Mouse (Mus musculus): ENCODE data around the gene Majin. TPM values are rescaled to one million over a fixed set of nuclear protein-coding genes. Genes with fewer than 3 reads are reported as not detected.

Gene Majin
- not detected in 2 replicates for total RNA-seq (2017)

- ATAC-seq (ENCODE audit: extremely low read depth, insufficient number of reproducible peaks, low FRiP score, poor library complexity, severe bottlenecking), result no peak
These were observed at the start of gene Majin for GRCm38 (mm10) chr19:6184131-6184530. Majin (plus strand) TSS chr19:6184388.

DNA sequence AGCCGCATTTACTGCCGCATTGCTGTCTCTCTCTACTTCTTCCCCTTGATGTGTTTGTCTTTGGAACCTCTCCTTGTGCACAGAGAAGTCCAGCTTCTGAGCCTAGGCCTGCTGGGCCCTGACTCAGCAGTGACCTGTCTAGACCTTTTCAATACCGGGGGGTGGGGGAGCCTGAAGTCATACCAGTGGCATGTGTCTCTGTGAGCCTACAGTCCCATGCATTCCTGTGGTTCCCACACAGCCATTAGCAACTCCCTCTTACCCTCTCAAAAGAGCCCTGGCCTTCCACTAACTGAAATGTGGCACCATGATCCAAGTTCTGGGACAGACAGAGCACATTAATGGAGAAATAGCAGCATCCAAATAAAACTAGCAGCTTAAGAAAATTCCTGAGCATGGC is 47.8 kb upstream of the Majin start:
- no peak for ATAC-seq (ENCODE audit: extremely low read depth, insufficient number of reproducible peaks, low FRiP score, poor library complexity, severe bottlenecking)

GRCm38 (mm10) chr19:6139701-6140100 is 44.5 kb upstream of the Majin start:
- ATAC-seq (ENCODE audit: extremely low read depth, insufficient number of reproducible peaks, low FRiP score, poor library complexity, severe bottlenecking), result no peak

DNA sequence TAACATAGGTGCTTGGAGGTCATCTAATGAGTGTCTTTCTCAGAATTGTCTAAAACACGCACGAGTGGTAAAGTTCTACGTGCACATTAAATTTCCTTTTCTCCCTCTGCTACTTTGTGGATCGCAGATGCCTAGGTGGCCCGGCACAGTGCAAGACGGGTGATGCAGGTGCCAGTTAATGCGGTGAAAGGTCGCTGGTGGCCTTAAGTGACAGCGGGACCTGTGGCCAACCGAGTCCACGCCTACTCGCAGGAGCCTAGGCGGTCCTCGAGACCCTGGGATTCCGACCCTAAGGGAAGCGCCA is 43.9 kb upstream of the Majin start:
- ATAC-seq (ENCODE audit: extremely low read depth, insufficient number of reproducible peaks, low FRiP score, poor library complexity, severe bottlenecking), result no peak

DNA sequence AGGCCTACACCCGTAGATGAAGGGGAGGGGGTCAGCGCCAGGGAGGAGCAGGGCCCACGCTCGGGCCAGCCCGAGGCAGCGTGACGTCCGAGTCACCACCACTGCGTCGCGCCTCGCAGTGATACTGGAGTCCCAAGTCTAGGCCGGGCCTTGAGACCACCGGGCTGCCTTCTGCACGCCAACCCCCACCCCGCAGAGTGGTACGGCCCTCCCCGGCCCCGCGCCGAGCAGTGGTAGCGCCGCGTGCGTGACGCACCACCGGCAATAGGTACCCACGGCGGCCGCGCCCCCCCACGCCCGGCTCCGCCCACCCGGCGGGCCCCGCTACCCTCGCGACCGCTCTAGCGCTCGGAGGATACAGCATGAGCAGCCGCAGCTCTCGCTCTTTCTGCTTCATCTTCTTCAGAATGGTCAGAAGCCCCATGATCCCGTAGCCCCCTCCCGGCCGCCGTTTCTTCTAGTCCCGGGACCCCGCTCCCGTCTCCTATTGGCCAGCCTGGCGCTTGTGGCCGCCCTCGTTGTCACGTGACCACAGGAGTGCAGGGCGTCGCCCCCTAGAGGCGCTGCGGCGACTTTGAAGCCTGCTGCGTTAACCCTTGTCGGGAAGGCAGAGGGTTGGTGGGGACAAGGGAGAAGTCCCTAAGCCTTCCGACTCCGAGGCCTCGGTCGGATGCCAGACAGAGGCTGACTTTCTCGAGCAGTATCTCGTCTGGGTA is 43.4 kb upstream of the Majin start, which contains the start of gene Batf2:
Batf2 (plus strand) TSS at position 306 of the 716 bp plus-strand sequence.
- ATAC-seq (ENCODE audit: extremely low read depth, insufficient number of reproducible peaks, low FRiP score, poor library complexity, severe bottlenecking), result peak; percentile 80

- ATAC-seq (ENCODE audit: extremely low read depth, insufficient number of reproducible peaks, low FRiP score, poor library complexity, severe bottlenecking), result peak; percentile 58
These were observed 42.8 kb upstream of the Majin start, which contains the start of gene Arl2 for GRCm38 (mm10) chr19:6141394-6141749. Arl2 (minus strand) TSS chr19:6141548.

- ATAC-seq (ENCODE audit: extremely low read depth, insufficient number of reproducible peaks, low FRiP score, poor library complexity, severe bottlenecking), result no peak
These were observed 39.3 kb upstream of the Majin start for GRCm38 (mm10) chr19:6144842-6145241.

GRCm38 (mm10) chr19:6155174-6155573 is 29.0 kb upstream of the Majin start:
- no peak for ATAC-seq (ENCODE audit: extremely low read depth, insufficient number of reproducible peaks, low FRiP score, poor library complexity, severe bottlenecking)

- no peak for ATAC-seq (ENCODE audit: extremely low read depth, insufficient number of reproducible peaks, low FRiP score, poor library complexity, severe bottlenecking)
These were observed 27.8 kb upstream of the Majin start for GRCm38 (mm10) chr19:6156372-6156771.

GRCm38 (mm10) chr19:6157220-6157619 is 27.0 kb upstream of the Majin start:
- ATAC-seq (ENCODE audit: extremely low read depth, insufficient number of reproducible peaks, low FRiP score, poor library complexity, severe bottlenecking), result peak; percentile 20; the same call in 1 of the 2 replicates

DNA sequence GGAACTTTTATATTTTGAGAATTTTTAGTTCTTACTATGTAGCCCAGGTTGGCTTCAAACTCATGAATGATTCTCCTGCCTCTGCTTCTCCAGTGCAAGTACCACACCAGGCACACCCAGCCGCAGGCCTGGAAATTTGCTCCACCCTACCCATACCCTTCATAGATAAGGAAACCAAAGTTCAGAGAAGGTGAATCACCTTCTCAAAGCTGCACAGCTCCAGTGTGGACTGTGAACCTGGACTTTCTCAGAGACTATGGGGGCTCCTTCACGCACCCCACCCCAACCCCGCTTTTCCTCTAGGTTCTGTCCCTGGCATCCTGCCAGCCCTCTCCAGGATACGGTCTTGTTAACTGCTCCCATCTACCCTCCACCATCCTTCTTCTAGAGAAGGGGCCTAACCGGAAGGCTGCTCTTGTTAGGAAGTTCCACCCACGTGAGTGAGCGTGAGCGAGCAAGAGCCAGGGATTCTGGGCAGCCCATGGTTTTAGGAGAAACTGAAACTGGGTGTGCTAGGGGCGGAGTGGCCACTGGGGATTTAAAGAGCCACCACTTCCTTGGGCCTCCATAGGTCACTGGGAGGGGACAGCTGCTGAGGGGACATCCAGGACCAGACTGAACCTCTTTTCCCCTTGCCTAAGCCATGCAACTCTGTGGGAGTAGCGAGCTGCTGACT is 20.2 kb upstream of the Majin start:
- ATAC-seq (ENCODE audit: extremely low read depth, insufficient number of reproducible peaks, low FRiP score, poor library complexity, severe bottlenecking), result no peak

- no peak for ATAC-seq (ENCODE audit: extremely low read depth, insufficient number of reproducible peaks, low FRiP score, poor library complexity, severe bottlenecking)
These were observed 17.4 kb upstream of the Majin start for GRCm38 (mm10) chr19:6166750-6167149.

DNA sequence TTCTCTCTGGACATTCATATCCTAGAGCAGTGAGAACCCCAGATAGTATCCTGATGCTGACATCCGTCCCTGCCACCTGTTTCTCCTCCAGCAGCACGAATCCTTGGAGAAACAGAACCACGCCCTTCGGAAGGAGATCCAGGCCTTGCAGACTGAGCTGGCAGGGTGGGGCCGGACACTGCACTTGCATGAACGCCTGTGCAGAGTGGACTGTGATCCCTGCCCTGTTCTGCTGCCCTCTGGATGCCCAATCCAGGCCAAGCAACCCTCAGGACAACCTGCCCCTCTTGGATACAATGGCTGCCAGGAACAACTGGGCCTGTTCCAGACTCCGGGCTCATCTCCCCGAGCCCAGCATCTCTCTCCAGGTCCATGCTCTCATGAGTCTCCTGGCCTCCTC is 13.0 kb upstream of the Majin start:
- no peak for ATAC-seq (ENCODE audit: extremely low read depth, insufficient number of reproducible peaks, low FRiP score, poor library complexity, severe bottlenecking)

DNA sequence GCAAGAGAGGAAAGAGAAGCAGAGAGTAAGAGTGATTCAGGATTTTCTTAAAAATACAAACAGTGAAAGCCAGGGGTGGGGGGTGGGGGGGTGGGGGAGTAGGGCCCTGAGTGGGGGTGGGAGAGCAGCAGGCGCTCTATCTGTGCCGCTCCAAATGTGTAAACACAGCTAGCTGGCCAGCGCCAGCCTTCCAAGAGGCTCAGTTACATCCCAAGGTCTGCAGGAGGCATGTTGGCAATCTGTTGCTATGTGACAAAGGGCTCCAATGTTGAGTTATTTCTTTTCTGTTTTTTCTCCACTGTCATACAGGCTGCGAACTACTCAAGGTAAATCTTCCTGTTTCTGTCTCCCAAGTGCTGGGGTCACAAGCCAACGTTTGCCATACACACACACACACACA is 9.4 kb upstream of the Majin start:
- no peak for ATAC-seq (ENCODE audit: extremely low read depth, insufficient number of reproducible peaks, low FRiP score, poor library complexity, severe bottlenecking)

- ATAC-seq (ENCODE audit: extremely low read depth, insufficient number of reproducible peaks, low FRiP score, poor library complexity, severe bottlenecking), result no peak
These were observed 5.4 kb upstream of the Majin start for GRCm38 (mm10) chr19:6178775-6179174.

- ATAC-seq (ENCODE audit: extremely low read depth, insufficient number of reproducible peaks, low FRiP score, poor library complexity, severe bottlenecking), result no peak
These were observed 2.6 kb upstream of the Majin start for GRCm38 (mm10) chr19:6181629-6182028.

DNA sequence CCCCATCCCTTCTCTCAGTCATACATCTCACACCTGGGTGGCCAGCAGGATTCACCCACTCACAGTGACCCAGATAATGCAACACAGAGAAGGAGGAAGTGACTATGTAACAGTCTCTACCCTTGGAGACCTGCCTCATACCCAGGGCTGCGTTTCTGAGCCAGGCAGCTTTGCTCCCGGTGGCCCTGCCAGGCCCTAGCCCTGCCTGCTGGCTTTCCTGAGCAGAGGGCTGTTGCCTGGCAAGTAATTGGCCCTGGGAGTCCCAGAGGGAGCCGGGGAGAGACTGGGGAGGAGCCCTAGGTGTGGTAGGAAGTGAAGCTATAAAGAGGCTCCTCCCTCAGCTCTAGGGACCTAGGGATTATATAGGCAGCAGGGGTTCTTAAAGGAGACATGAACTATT is 1.7 kb upstream of the Majin start:
- no peak for ATAC-seq (ENCODE audit: extremely low read depth, insufficient number of reproducible peaks, low FRiP score, poor library complexity, severe bottlenecking)

DNA sequence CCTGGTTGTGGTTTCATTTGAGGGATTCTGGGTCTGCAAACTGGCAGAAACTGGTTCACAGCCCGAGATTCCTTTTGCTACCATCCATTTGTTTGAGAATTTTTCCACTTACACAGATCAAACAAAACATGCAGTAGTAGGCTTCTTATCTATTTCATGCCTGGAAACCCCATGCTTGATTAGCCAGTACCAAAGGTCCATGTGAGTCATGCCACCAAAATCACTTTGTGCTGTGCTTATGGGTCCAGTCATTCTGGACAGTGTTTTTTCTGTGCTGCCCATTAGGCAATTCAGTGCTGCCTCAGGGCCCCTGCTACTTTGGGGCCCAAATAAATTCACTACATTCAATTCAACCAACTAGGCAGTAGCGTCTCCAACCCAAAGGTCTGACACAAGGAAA is 20.1 kb downstream of the Majin start:
- no peak for ATAC-seq (ENCODE audit: extremely low read depth, insufficient number of reproducible peaks, low FRiP score, poor library complexity, severe bottlenecking)

DNA sequence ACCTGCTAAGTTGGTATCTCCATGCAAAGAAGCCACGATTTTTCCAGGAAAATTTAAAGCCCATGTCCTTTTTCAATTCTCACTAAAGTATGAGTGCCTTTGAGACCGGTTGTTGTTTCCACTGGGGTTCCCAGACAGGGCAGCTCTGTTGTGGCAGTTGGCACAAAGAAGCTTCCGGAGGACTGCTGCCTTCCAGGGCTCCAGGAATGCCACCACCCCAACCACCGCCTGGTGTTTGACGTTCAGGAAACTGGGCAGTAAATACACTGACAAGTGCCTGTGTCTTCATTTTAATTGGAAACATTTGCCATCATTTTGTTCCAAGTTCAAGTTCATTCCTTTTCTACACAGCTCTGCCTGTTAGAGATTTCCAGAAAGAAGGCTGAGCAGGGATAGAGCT is 22.5 kb downstream of the Majin start:
- no peak for ATAC-seq (ENCODE audit: extremely low read depth, insufficient number of reproducible peaks, low FRiP score, poor library complexity, severe bottlenecking)

GRCm38 (mm10) chr19:6216046-6216705 is 32.0 kb downstream of the Majin start:
- ATAC-seq (ENCODE audit: extremely low read depth, insufficient number of reproducible peaks, low FRiP score, poor library complexity, severe bottlenecking), result no peak

All from neutrophil, adult 5-6 weeks (primary cell).